Mouse (Mus musculus) spleen, adult 2 months (tissue): Measurements from ENCODE around the gene Il1rl2.

ENCODE experiments used
- CTCF ChIP-seq: fragments of 200-500 bp; IDR thresholded peaks from 2 replicates; pipeline ENCODE4 v1.5.1; 2011; ENCODE audit warnings: mild to moderate bottlenecking, inconsistent platforms; ENCODE audit not compliant: insufficient read depth, insufficient read length, insufficient replicate concordance; ENCODE audit errors: extremely low read depth
- POLR2A ChIP-seq: fragments of 200-500 bp; IDR thresholded peaks from 2 replicates; pipeline ENCODE4 v1.6.1; 2011; ENCODE audit warnings: low read depth, low read length, inconsistent platforms

DNA sequence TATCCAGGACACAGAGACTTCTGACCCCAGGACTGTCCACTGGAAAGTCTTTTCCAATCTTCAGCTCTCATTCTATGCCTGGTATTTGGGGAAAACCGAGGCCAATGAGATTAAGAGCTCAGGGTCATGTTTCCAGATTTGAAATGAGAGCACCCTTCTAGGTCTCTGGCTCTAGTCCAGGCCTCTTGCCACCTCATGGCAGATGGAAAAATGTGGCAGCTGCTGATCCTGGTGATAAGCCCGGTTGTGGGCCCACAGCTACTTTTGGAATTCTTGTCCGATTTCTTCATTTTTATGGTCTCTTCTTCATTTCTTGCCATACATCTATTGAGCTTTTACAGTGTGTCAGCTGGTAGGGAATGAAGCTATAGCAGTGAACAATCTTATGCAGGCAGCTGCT lies 42.0 kb upstream of the Il1rl2 start:
- TF ChIP-seq CTCF (no peak), POLR2A (no peak)
